22 mouse cellular contexts compared by ENCODE assay signal in genomic region chr13:47557196-47557974, GRCm38 (mm10).
A peak's percentile ranks its signal among the peaks of the same experiment; 100 is the strongest.
DNase-seq lines count a peak whose midpoint lies in the region; ATAC-seq and TF ChIP-seq lines count a peak whose summit lies in the region.
"Had no signal": no experiment of that assay in that cellular context is flagged by ENCODE, and none has a peak within 500 bp of the region (broad histone marks: within the 10 kb centered on the region; RNA-seq: fewer than 3 reads in every experiment).

No protein-coding gene starts in this region.

- H3K9ac ChIP-seq in forebrain, embryonic 13.5 days = no peak overlapping the region
- H3K9ac ChIP-seq in forebrain, embryonic 11.5 days (ENCODE audit: low read length) = no peak overlapping the region
- H3K9ac ChIP-seq in midbrain, embryonic 15.5 days = no peak overlapping the region
- H3K9ac ChIP-seq in liver, embryonic 12.5 days = no peak overlapping the region
- H3K9ac ChIP-seq: heart, embryonic 12.5 days; hindbrain, embryonic 12.5 days; limb, embryonic 15.5 days; neural tube, embryonic 13.5 days had no signal

- ATAC-seq in forebrain, embryonic 13.5 days = peak; percentile 80; the same call in 1 of the 2 replicates
- ATAC-seq in forebrain, embryonic 11.5 days (replicated peaks; ENCODE audit: low FRiP score) = no peak
- ATAC-seq in midbrain, embryonic 15.5 days (replicated peaks) = peak; percentile 67
- ATAC-seq in liver, embryonic 12.5 days = no peak

- TF ChIP-seq POLR2A in brain, embryonic 14.5 days (IDR thresholded peaks at IDR 0.05; ENCODE audit: borderline replicate concordance, extremely low read depth, insufficient read depth, insufficient read length, poor library complexity, severe bottlenecking) = no peak

- no peaks in the 10 kb centered on the region for H3K4me1 ChIP-seq in forebrain, embryonic 13.5 days
- H3K4me1 ChIP-seq in forebrain, embryonic 11.5 days (replicated peaks; ENCODE audit: control insufficient read depth, insufficient read depth, low read length) = no peaks in the 10 kb centered on the region
- H3K4me1 ChIP-seq in midbrain, embryonic 15.5 days = no peaks in the 10 kb centered on the region
- no peaks in the 10 kb centered on the region for H3K4me1 ChIP-seq in liver, embryonic 12.5 days
- H3K4me1 ChIP-seq: embryonic facial prominence, embryonic 10.5 days; heart, embryonic 12.5 days; hindbrain, embryonic 12.5 days; limb, embryonic 15.5 days; megakaryocyte, embryonic 14.5 days; neural tube, embryonic 13.5 days had no signal

- no peaks in the 10 kb centered on the region for H3K27me3 ChIP-seq in forebrain, embryonic 13.5 days
- H3K27me3 ChIP-seq in forebrain, embryonic 11.5 days (ENCODE audit: control insufficient read depth, insufficient read depth, low read length) = no peaks in the 10 kb centered on the region
- no peaks in the 10 kb centered on the region for H3K27me3 ChIP-seq in midbrain, embryonic 15.5 days (replicated peaks)
- no peaks in the 10 kb centered on the region for H3K27me3 ChIP-seq in liver, embryonic 12.5 days (replicated peaks)
- H3K27me3 ChIP-seq: heart, embryonic 12.5 days; hindbrain, embryonic 12.5 days; limb, embryonic 15.5 days; megakaryocyte, embryonic 14.5 days; neural tube, embryonic 13.5 days had no signal

- WGBS in forebrain, embryonic 13.5 days = 87% methylated on average over 7 of the region's 7 CpGs
- WGBS in forebrain, embryonic 11.5 days = 92% methylated on average over 7 of the region's 7 CpGs
- WGBS in midbrain, embryonic 15.5 days = 79% methylated on average over 7 of the region's 7 CpGs
- WGBS in liver, embryonic 12.5 days (ENCODE audit: insufficient replicate concordance) = 60% methylated on average over 7 of the region's 7 CpGs

- DNase-seq in forebrain, embryonic 11.5 days (ENCODE audit: low spot score) = no peak
- peak; percentile 83 for DNase-seq in brain, embryonic 14.5 days (ENCODE audit: low read depth)
- peak; percentile 46 to 48 for DNase-seq in layer of hippocampus, adult 2 months (ENCODE audit: low spot score in 2 of 2)
- DNase-seq in adrenal gland, adult 18-20 months (ENCODE audit: low spot score in 2 of 2) = no peak
- DNase-seq: cerebellum, adult 18-20 months; gastrocnemius, adult 2 months; heart, postnatal 14 days; kidney, adult 8-10 months; kidney, postnatal 14 days; lung, postnatal 14 days; right cerebral cortex, adult 18-20 months; thymus, postnatal 25 days had no signal

- no peaks in the 10 kb centered on the region for H3K9me3 ChIP-seq in forebrain, embryonic 13.5 days (replicated peaks)
- no peaks in the 10 kb centered on the region for H3K9me3 ChIP-seq in forebrain, embryonic 11.5 days (ENCODE audit: control insufficient read depth, low read length)
- H3K9me3 ChIP-seq in midbrain, embryonic 15.5 days = no peaks in the 10 kb centered on the region
- H3K9me3 ChIP-seq in liver, embryonic 12.5 days (replicated peaks) = no peaks in the 10 kb centered on the region
- H3K9me3 ChIP-seq: embryonic facial prominence, embryonic 10.5 days; heart, embryonic 12.5 days; hindbrain, embryonic 12.5 days; limb, embryonic 15.5 days; neural tube, embryonic 13.5 days had no signal

- H3K4me2 ChIP-seq in forebrain, embryonic 13.5 days = no peak overlapping the region
- H3K4me2 ChIP-seq in forebrain, embryonic 11.5 days (ENCODE audit: low read depth, low read length, severe bottlenecking) = no peak overlapping the region
- no peak overlapping the region for H3K4me2 ChIP-seq in midbrain, embryonic 15.5 days
- no peak overlapping the region for H3K4me2 ChIP-seq in liver, embryonic 12.5 days
- H3K4me2 ChIP-seq: heart, embryonic 12.5 days; hindbrain, embryonic 12.5 days; limb, embryonic 15.5 days; neural tube, embryonic 13.5 days had no signal

- H3K27ac ChIP-seq in forebrain, embryonic 13.5 days = no peak overlapping the region
- H3K27ac ChIP-seq in forebrain, embryonic 11.5 days (ENCODE audit: low read depth, low read length) = no peak overlapping the region
- no peak overlapping the region for H3K27ac ChIP-seq in layer of hippocampus, adult 2 months
- no peak overlapping the region for H3K27ac ChIP-seq in midbrain, embryonic 15.5 days
- no peak overlapping the region for H3K27ac ChIP-seq in liver, embryonic 12.5 days
- H3K27ac ChIP-seq: embryonic facial prominence, embryonic 10.5 days; gastrocnemius, adult 2 months; hindbrain, embryonic 12.5 days; limb, embryonic 15.5 days; neural tube, embryonic 13.5 days had no signal

- no peak for TF ChIP-seq CTCF in brain, embryonic 14.5 days (IDR thresholded peaks at IDR 0.05; ENCODE audit: borderline replicate concordance, extremely low read depth, insufficient read depth, insufficient read length)
- no peak for TF ChIP-seq CTCF in layer of hippocampus, adult 2 months (conservative IDR thresholded peaks at IDR 0.05)

- H3K36me3 ChIP-seq in forebrain, embryonic 13.5 days (ENCODE audit: poor library complexity, severe bottlenecking) = no peaks in the 10 kb centered on the region
- H3K36me3 ChIP-seq in forebrain, embryonic 11.5 days (ENCODE audit: control insufficient read depth, insufficient read depth, low read length) = no peaks in the 10 kb centered on the region
- no peaks in the 10 kb centered on the region for H3K36me3 ChIP-seq in midbrain, embryonic 15.5 days (replicated peaks)
- no peaks in the 10 kb centered on the region for H3K36me3 ChIP-seq in liver, embryonic 12.5 days
- H3K36me3 ChIP-seq: embryonic facial prominence, embryonic 10.5 days; G1E; heart, embryonic 12.5 days; hindbrain, embryonic 12.5 days; limb, embryonic 15.5 days; neural tube, embryonic 13.5 days had no signal

- no peak overlapping the region for H3K4me3 ChIP-seq in forebrain, embryonic 13.5 days
- H3K4me3 ChIP-seq in forebrain, embryonic 11.5 days (ENCODE audit: low read depth, low read length) = no peak overlapping the region
- H3K4me3 ChIP-seq in layer of hippocampus, adult 2 months = no peak overlapping the region
- H3K4me3 ChIP-seq in midbrain, embryonic 15.5 days = no peak overlapping the region
- no peak overlapping the region for H3K4me3 ChIP-seq in liver, embryonic 12.5 days
- H3K4me3 ChIP-seq: embryonic facial prominence, embryonic 10.5 days; gastrocnemius, adult 2 months; heart, embryonic 12.5 days; hindbrain, embryonic 12.5 days; limb, embryonic 15.5 days; megakaryocyte, embryonic 14.5 days; neural tube, embryonic 13.5 days had no signal

Comparison
In these comparisons a context has a peak if more than half of its experiments do, and no peak if none do; other contexts are left out.
1. ATAC-seq: peak in forebrain, embryonic 13.5 days (single experiment) and midbrain, embryonic 15.5 days (single experiment); none in forebrain, embryonic 11.5 days (single experiment) and liver, embryonic 12.5 days (single experiment).
2. DNase-seq: peak in brain, embryonic 14.5 days (single experiment) and layer of hippocampus, adult 2 months (2 of 2); none in forebrain, embryonic 11.5 days (single experiment) and adrenal gland, adult 18-20 months (0 of 2).